Mouse (Mus musculus) adrenal gland, postnatal 14 days (tissue): ENCODE measurements around the gene Gm8159. TPM values are rescaled to one million over a fixed set of nuclear protein-coding genes. Genes with fewer than 3 reads are reported as not detected.
"Not testable (repeated sequence)": the region's sequence is repeated elsewhere in the genome, so short reads cannot be mapped to it uniquely, and the experiment has no call there.

Experiments
- DNase-seq: peaks from one replicate; pipeline ENCODE4 v3.0.0; 2021; ENCODE audit warnings: mixed read lengths
- long read RNA-seq, 2 experiments: library from polyadenylated mRNA; stranded (forward); transcript quantifications; one replicate each; pipeline ENCODE4 v2.0.0; 2021
- total RNA-seq: library from RNA; stranded (reverse); gene quantifications from 2 replicates; pipeline ENCODE4 v1.2.3, GENCODE M21; 2021

Gm8159 gene
- total RNA-seq, result not detected in 2 replicates
- long read RNA-seq, experiment 1, result 0 reads
- long read RNA-seq, experiment 2, result 0 reads

DNA sequence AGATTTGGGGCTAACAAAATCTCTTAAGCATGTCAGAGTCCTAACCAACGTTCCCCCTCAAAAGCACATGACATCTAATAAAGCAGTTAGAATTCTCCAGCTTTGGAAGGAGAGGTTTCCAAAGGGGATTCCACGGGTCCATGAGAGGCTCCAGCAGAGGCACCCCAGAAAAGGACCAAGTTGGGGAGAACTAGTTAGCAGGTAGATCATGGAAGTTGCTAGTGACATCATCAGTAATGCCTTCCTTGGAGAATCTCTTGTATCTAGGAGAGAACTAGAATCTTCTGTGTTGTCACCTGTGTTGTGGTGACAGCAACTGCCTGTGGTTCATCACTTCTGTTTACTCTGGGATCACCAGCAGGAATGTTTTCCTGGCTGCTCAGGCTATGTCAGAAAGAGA, at the start of gene Gm8159:
Gene Gm8159 (plus strand): TSS at position 301 of the 400 bp plus-strand sequence.
- not testable (repeated sequence) for DNase-seq

- peak; percentile 3 for DNase-seq
Observed at GRCm38 (mm10) chr14:4649309-4649708, 17.2 kb downstream of the Gm8159 start.

DNA sequence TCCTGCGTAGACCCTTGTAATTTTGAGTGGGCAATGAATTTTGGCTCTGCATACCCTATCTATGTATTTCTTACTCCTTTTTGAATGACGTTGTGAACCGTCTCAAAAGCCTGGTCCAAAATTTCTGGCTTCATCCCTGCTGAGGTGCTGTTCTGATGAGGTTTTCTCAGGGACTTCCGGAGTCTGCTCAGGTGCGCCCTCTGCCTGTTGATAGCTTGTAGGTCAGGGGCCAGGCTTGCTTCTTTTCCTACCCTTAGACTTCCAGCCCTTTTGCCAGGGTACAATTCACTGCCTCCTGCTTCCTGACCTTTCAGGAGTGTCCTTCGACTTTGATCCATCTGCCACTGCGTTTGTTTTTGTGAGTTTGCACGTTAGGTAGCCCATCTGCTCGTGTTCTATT, 18.2 kb downstream of the Gm8159 start:
- DNase-seq, result peak; percentile 8

DNA sequence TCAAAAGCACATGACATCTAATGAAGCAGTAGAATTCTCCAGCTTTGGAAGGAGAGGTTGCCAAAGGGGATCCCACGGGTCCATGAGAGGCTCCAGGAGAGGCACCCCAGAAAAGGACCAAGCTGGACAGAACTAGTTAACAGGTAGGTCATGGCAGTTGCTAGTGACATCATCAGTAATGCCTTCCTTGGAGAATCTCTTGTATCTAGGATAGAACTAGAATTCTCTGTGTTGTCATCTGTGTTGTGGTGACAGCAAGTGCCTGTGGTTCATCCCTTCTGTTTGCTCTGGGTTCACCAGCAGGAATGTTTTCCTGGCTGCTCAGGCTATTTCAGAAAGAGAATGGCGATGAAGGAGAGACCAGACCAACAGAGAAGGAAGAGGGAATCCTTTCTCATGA, 31.7 kb downstream of the Gm8159 start, which contains the start of gene Gm3239:
Gene Gm3239 (plus strand): TSS at position 301 of the 400 bp plus-strand sequence.
- not testable (repeated sequence) for DNase-seq

Other genes starting within 250 kb of the Gm8159 start
- gene Gm3159, start 234.8 kb upstream of the Gm8159 start, total RNA-seq, result not detected in 2 replicates
- gene Gm3164, start 216.9 kb upstream of the Gm8159 start, total RNA-seq, result 0.56 and 0.74 TPM in 2 replicates
- not detected in 2 replicates for gene Gm3173, start 201.4 kb upstream of the Gm8159 start, total RNA-seq
- not detected in 2 replicates for gene Gm3182, start 150.6 kb upstream of the Gm8159 start, total RNA-seq
- gene Gm3047, start 76.9 kb upstream of the Gm8159 start, total RNA-seq, result not detected in 2 replicates
- not detected in 2 replicates for gene Gm3239, start 31.8 kb downstream of the Gm8159 start, total RNA-seq
- gene Gm7876, start 76.9 kb downstream of the Gm8159 start, total RNA-seq, result not detected in 2 replicates
- gene Gm3252, start 94.4 kb downstream of the Gm8159 start, total RNA-seq, result 0.19 TPM in 1 of 2 replicates, not detected in the other
- gene Gm9602, start 144.0 kb downstream of the Gm8159 start, total RNA-seq, result not detected in 2 replicates
- not detected in 2 replicates for gene Gm3269, start 205.8 kb downstream of the Gm8159 start, total RNA-seq
- 3.9 and 5.0 TPM in 2 replicates for gene Gm3264, start 223.2 kb downstream of the Gm8159 start, total RNA-seq